Comparison of ENCODE assay signal across 26 mouse cellular contexts in the genomic region with DNA sequence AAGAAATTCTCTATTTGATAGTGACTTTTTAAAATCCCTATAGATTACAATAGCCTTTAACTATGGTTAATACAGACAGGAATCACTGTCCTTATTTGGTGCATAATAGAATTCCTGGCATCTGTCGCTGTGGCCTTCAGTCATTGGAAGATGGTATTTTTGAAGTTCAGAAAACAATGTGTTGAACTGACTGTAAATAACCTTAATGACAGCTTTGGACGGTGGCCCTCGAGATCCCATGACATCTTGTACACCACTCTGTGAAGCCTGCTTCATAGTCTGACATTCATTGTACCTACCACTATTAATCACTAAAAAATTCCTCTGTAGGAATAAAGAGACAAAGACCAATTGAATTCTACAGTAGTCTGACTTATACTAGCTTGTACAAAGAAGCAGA.
"Had no signal": no experiment of that assay in that cellular context is flagged by ENCODE, and none has a peak within 500 bp of the region (broad histone marks: within the 10 kb centered on the region; RNA-seq: fewer than 3 reads in every experiment).

No protein-coding gene starts in this region.

- H3K4me3 ChIP-seq: left cerebral cortex, adult 2 months; limb, embryonic 10.5 days; limb, embryonic 12.5 days; limb, embryonic 13.5 days; limb, embryonic 15.5 days; liver, embryonic 12.5 days; liver, embryonic 13.5 days; liver, embryonic 15.5 days; lung, embryonic 15.5 days; megakaryocyte, embryonic 14.5 days; midbrain, embryonic 10.5 days; midbrain, embryonic 12.5 days; midbrain, embryonic 13.5 days; midbrain, embryonic 15.5 days; myocyte had no signal

- DNase-seq: liver; liver, embryonic 13.5 days; liver, postnatal 0 days; lung, adult 18-20 months; lung, adult 2 months; lung, embryonic 14.5 days; lung, postnatal 10 days; lung, postnatal 14 days; lung, postnatal 36 days; lung, postnatal 4 days had no signal

- H3K36me3 ChIP-seq: limb, embryonic 10.5 days; limb, embryonic 12.5 days; limb, embryonic 13.5 days; limb, embryonic 15.5 days; liver, embryonic 12.5 days; liver, embryonic 13.5 days; liver, embryonic 15.5 days; lung, embryonic 15.5 days; midbrain, embryonic 10.5 days; midbrain, embryonic 12.5 days; midbrain, embryonic 13.5 days; midbrain, embryonic 15.5 days had no signal

- H3K27ac ChIP-seq: left cerebral cortex, adult 2 months; limb, embryonic 10.5 days; limb, embryonic 12.5 days; limb, embryonic 13.5 days; limb, embryonic 15.5 days; liver, embryonic 12.5 days; liver, embryonic 13.5 days; liver, embryonic 14.5 days; liver, embryonic 15.5 days; lung, embryonic 15.5 days; macrophage; midbrain, embryonic 10.5 days; midbrain, embryonic 12.5 days; midbrain, embryonic 13.5 days; midbrain, embryonic 15.5 days had no signal

- H3K9ac ChIP-seq: limb, embryonic 12.5 days; limb, embryonic 13.5 days; limb, embryonic 15.5 days; liver, embryonic 12.5 days; liver, embryonic 13.5 days; liver, embryonic 14.5 days; liver, embryonic 15.5 days; liver, postnatal 0 days; lung, embryonic 14.5 days; lung, embryonic 15.5 days; midbrain, embryonic 12.5 days; midbrain, embryonic 13.5 days; midbrain, embryonic 15.5 days had no signal

- H3K27me3 ChIP-seq: limb, embryonic 12.5 days; limb, embryonic 13.5 days; limb, embryonic 15.5 days; liver, embryonic 12.5 days; liver, embryonic 13.5 days; liver, embryonic 15.5 days; lung, embryonic 15.5 days; megakaryocyte, embryonic 14.5 days; midbrain, embryonic 12.5 days; midbrain, embryonic 13.5 days; midbrain, embryonic 15.5 days had no signal

- H3K4me1 ChIP-seq: limb, embryonic 10.5 days; limb, embryonic 12.5 days; limb, embryonic 13.5 days; limb, embryonic 15.5 days; liver, embryonic 12.5 days; liver, embryonic 13.5 days; liver, embryonic 15.5 days; lung, embryonic 15.5 days; megakaryocyte, embryonic 14.5 days; midbrain, embryonic 10.5 days; midbrain, embryonic 12.5 days; midbrain, embryonic 13.5 days; midbrain, embryonic 15.5 days had no signal
